16 mouse cellular contexts compared by ENCODE assay signal in the genomic region with DNA sequence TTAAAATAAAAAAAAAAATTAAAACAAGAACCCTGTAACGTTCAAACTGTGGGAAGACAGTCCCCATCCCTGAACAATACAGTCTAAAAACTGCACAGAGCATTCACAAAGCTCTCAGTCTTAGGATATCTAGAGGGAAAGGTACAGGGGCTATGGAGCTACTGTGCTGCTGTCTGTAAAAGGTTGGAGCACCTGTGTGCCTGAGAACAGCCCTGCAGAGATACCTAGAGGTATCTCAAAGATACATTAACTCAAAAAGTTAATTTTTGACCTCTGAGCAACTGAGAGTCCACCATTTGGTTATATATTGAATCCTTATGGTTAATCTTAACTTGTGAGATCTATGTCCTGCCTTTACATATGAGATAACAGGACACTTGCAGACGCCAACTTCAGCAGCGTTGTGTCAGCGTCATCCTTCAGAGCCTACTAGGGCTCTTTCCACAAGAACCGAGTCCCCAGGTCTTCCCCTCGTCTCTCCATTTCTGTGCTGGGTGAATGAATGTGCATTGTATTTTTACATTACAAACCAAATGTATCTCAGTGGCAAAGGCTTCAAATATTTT.
"Had no signal": no experiment of that assay in that cellular context is flagged by ENCODE, and none has a peak within 500 bp of the region (broad histone marks: within the 10 kb centered on the region; RNA-seq: fewer than 3 reads in every experiment).

No protein-coding gene starts in this region.

- H3K4me3 ChIP-seq: midbrain, embryonic 12.5 days; midbrain, embryonic 15.5 days; neural tube, embryonic 12.5 days; neural tube, embryonic 15.5 days had no signal

- H3K27me3 ChIP-seq: midbrain, embryonic 12.5 days; midbrain, embryonic 15.5 days; neural tube, embryonic 12.5 days had no signal

- H3K9ac ChIP-seq: liver, postnatal 0 days; lung, embryonic 14.5 days; midbrain, embryonic 12.5 days; midbrain, embryonic 15.5 days; neural tube, embryonic 12.5 days; neural tube, embryonic 15.5 days had no signal

- H3K4me2 ChIP-seq: lung, embryonic 14.5 days; midbrain, embryonic 12.5 days; midbrain, embryonic 15.5 days; neural tube, embryonic 12.5 days; neural tube, embryonic 15.5 days had no signal

- H3K9me3 ChIP-seq: midbrain, embryonic 12.5 days; midbrain, embryonic 15.5 days; neural tube, embryonic 12.5 days; neural tube, embryonic 15.5 days had no signal

- H3K27ac ChIP-seq: macrophage; midbrain, embryonic 12.5 days; midbrain, embryonic 15.5 days; neural tube, embryonic 12.5 days; neural tube, embryonic 15.5 days; stomach, postnatal 0 days had no signal

- ATAC-seq: liver, postnatal 0 days; lung, postnatal 0 days; midbrain, embryonic 15.5 days had no signal

- DNase-seq: kidney, adult 9 months; kidney, postnatal 25 days; liver, postnatal 0 days; lung, embryonic 14.5 days; right cerebral cortex, adult 18-20 months; right cerebral cortex, postnatal 14 days; right cerebral cortex, postnatal 4 days; thymus, adult 2 months; thymus, postnatal 14 days had no signal

- H3K4me1 ChIP-seq: midbrain, embryonic 15.5 days; neural tube, embryonic 12.5 days; neural tube, embryonic 15.5 days had no signal

- H3K36me3 ChIP-seq: midbrain, embryonic 12.5 days; midbrain, embryonic 15.5 days; neural tube, embryonic 12.5 days; neural tube, embryonic 15.5 days had no signal
